Mouse (Mus musculus): Measurements from ENCODE around the gene Sf3b3.
"Not testable (repeated sequence)": the region's sequence is repeated elsewhere in the genome, so short reads cannot be mapped to it uniquely, and the experiment has no call there.

The Sf3b3 gene

DNA sequence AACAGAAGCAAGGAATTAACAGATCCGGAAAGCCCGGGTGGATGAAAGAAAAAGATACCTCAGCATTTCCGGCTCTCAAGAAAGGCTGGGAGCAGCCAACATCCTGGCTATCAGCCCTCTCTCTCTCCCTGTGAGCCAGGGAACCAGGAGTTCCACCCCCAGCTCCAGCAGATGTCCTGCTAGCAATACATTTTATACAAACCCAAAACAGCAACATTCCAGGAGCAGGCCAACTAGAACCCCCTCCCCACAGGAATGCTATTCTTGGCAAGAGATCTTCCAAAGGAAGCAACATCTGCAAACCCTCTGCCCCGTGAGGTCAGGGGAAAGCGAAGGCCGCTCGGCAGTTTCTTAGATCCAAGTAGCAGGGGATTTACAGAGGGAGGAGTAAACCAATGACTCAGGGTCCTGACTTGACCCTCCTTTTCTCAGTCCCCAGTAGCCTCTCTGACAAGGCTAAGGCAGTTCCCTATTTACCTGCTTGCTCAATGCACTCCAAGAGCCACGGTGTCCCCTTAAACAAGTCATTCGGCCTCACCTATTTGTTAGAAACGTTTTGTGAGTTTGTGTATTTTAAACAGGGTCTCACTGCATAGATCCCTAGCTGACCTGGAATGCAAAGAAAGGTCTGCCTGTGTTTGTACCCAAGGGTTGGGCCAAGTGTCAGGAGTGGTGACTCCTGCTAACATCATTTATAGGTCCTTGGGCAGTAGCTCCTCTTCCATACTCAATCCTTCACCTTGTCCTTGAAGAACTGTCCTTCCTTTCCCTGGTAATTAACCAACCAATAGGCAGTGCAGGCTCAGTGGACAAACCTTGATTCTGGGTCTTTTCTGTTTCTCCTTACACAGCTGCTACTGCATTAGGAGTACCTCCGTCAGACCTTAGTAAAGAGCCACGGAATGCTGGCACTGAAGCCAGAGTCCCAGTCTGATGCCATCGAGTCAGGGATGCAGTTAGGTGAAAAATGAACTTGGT is 37.8 kb downstream of the Sf3b3 start:
- DNase-seq (ENCODE audit: low spot score in 2 of 2) = no peak

DNA sequence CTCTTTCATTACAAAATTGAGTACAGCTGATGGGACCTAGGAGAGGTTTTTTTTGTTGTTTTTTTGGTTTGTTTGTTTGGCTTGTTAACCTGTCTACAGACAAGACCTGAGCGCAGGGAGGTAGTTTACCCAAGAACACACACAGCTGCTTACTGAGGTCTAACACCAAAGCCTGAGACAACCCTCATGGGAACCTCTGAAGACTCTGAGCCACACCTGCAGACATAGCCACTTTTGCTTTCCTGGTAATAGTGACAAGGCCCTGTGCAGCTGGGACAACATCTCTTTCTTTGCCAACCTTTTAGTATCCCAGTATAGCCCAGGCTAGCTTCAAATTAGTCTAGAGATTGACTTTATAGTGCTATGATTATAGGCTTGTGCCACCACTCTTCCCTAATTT is 40.4 kb downstream of the Sf3b3 start:
- DNase-seq (ENCODE audit: low spot score in 2 of 2) = no peak

DNA sequence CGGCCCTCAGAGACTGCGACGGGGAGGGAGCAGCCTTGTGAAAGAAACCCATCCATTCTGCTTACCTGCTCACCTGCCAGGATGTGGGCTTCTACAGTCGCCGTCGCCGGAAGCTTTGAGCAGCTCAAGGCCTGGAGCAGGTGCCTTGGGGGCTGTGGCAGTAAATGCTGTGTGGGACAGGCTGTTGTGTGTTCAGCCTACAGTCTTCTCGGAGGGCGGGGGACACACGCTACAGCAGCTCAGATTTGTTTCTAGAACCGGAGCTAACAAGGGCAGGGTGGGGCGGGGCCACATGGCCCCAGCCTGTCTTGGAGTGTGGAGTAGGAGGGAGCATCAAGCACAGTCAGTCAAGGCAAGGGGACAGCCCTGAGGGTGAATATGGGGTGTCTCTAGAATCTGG is 40.9 kb downstream of the Sf3b3 start, which contains the start of gene Il34:
Il34 (minus strand) TSS at position 256 of the 400 bp plus-strand sequence.
- peak in 1 of 2 experiments; percentile 23 for DNase-seq (ENCODE audit: low spot score in 2 of 2)

GRCm38 (mm10) chr8:110804825-110805514 is 41.6 kb downstream of the Sf3b3 start:
- no peak for DNase-seq (ENCODE audit: low spot score in 2 of 2)

DNA sequence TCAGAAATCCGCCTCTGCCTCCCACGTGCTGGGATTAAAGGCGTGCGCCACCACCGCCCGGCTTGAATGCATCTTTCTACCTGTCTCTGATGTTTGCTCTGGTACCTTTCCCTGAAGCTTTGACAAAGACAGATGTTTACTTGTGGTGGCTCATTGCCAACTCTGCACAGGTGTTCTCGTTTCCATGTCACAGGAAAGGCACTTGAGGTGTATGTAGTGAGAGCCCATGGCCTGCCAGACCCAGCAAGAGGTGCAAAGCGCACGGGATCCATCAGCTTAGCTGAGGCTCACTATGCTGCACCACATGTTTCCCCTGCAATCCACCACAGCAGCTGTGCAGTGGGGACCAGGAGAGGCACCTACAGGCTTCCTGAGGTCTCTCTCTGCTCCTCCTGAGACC is 42.7 kb downstream of the Sf3b3 start:
- no peak for DNase-seq (ENCODE audit: low spot score in 2 of 2)

- DNase-seq (ENCODE audit: low spot score in 2 of 2) = no peak
Measured at GRCm38 (mm10) chr8:110802988-110803387, 43.6 kb downstream of the Sf3b3 start.

DNA sequence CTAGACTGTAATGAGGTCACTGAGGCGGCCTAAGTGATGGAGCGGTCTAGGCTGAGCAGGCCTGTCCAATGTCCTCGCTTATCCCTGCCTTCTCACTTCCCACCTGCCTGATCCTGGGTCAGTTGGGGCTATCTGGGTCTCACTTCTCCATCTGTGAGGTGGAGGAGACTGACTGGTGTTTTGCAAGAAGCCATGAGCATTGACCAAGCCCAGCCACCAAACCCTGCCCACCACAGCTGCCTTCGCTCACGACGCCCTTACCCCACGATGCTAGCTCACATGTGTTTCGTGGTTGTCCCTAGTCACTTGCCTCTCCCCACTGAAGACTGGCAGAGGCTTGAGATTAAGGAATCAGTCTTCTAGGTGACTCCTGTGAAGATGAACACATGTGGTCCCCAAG is 49.5 kb downstream of the Sf3b3 start:
- no peak for DNase-seq (ENCODE audit: low spot score in 2 of 2)

GRCm38 (mm10) chr8:110794363-110794965 is 52.1 kb downstream of the Sf3b3 start:
- no peak for DNase-seq (ENCODE audit: low spot score in 2 of 2)

DNA sequence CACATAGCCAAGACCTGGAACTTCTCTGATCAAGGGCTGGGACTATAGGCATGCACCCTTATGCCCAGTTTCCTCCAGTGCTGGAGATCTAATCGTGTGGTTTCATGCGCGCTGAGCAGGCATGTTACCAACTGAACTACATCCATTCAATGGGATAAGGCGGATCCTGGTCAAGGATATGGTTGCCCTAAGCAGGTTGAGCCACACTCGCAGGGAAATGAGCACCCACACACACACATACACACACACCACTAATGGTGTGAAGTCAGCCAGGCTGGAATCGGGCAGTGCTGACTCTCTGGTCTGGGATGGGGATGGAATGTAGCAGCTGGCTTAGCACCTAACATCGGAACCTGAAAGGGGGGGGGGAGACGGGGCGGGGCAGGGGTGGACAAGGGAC is 52.7 kb downstream of the Sf3b3 start:
- no peak for DNase-seq (ENCODE audit: low spot score in 2 of 2)

DNA sequence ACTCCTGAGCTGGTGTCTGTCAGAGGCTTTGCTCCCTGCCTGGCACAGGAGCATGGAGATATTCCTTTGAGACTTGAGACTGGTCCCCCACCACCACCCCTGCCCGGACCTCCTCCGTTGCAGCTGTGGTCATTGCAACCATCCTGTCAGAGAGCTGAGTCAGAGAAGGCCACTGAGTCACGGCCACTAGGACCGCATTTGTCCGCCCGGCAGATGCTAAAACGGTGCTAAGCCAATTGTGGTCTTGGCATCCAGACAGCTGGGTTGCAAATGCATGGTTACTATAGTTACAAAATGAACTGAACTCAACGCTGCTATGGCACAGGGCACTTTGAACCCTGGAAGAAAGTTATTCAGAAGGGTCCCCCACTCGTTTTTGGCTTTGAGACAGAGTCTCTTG is 53.1 kb downstream of the Sf3b3 start:
- DNase-seq (ENCODE audit: low spot score in 2 of 2) = no peak

DNA sequence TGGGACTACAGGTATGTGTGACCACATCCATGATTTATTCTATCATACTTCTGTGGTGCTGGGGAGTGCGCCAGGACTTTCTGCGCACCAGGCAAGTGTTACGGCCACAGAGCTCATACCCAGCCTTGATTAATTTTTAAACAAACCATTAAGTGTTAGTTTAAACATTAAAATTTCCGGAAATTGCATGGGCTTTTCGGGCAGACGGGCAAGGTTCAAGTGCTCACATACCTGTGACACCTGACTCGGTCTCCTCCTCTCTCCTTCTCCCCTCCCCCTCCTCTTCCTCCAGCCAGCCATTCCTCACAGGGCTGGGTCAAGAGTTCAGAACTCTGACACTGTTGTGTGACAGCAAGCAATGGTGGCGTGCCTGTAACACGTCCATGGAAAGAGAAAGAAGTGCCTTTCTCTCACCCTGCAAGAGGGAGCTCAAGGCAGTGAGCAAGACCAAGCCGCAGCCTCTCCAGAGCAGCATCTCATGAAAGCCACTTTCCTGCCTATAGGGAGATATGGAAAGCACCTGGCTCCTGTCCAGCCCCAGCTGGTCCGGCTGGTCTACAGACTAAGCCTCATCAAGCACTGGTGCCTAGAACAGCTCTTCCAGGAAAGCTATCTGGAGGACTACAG is 53.9 kb downstream of the Sf3b3 start:
- DNase-seq (ENCODE audit: low spot score in 2 of 2) = peak in 1 of 2 experiments; percentile 21

DNA sequence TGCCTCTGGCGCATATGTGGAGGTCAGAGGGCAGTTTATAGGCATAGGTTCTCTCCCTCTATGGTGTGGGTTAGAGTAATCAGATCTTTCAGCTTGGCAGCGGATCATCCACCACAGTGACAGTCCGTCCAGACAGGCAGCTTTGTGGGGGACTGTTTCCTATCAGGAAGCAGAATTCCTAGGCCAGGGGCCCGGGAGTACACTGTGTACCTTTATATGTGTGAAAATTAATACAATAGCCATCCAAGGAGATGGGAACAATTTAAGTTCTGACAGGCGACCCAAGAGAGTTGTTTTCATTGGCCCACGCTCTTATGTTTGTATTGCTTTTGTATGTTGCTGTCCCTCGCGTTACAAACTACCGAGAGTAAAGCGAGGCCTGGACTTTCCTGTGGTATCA is 55.4 kb downstream of the Sf3b3 start:
- DNase-seq (ENCODE audit: low spot score in 2 of 2) = no peak

GRCm38 (mm10) chr8:110790270-110790669 is 56.3 kb downstream of the Sf3b3 start:
- DNase-seq (ENCODE audit: low spot score in 2 of 2) = no peak

DNA sequence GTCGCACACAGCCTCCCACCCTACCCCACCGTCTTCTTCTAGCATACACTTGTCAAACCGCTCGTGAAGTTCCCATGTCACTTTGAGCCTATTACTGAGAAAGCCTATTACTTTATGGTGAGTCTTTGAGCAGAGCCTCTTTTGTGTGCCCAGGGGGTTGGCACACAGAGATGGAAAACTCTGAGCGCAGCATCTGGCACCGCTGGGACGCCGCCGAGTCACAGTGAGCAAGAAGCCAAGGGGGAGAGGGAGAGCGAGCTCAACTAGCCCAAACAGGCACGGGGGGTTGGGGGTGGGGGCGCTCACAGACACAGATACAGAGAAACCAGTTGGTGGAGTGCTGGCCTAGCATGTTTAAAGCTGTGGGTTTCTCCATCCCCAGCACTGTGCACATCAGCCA is 57.0 kb downstream of the Sf3b3 start:
- no peak for DNase-seq (ENCODE audit: low spot score in 2 of 2)

DNA sequence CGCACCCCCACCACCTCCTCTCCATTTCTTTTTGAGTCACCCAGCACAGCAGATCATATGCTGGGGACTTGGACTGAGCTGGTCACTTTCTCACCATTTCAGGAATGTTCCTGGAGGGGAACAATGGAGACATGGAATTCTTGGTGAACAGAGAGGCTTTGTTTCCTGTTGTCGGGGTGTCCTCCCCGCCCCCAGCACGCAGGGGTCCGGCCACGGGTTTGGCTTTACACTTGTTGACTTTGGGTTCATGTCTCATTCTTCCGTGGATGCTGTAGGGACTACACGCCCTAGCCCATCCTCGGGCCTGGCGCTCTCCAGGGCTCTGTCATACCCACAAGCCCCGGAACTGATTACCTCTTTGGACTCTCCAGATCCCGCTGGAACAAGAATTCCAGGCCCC is 57.6 kb downstream of the Sf3b3 start:
- DNase-seq (ENCODE audit: low spot score in 2 of 2) = no peak

DNA sequence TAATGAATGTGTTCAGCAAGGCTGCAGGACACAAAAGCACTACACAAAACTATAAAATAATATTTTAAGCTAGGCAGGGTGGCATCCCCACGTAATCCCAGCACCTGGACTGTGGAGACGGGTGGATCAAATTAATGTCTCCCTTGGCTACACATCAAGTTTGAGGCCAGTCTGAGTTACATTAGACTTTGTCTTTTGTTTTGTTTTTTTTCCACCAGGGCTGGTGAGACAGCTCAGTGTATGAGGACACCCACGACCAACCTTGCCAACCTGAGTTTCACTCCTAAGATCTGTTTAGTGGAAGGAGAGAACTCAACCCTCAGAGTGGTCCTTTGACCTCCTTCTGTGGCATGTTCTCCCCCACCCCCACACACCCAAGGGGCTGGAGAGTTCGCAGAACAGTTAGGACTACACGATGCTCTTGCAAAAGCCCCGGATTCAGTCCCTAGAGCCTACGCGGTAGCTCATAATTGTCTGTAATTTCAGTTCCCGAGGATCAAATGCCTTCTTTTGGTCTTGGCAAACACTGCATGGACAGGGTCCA is 59.1 kb downstream of the Sf3b3 start:
- no peak for DNase-seq (ENCODE audit: low spot score in 2 of 2)

- DNase-seq (ENCODE audit: low spot score in 2 of 2) = no peak
Measured at GRCm38 (mm10) chr8:110786934-110787333, 59.7 kb downstream of the Sf3b3 start.

DNA sequence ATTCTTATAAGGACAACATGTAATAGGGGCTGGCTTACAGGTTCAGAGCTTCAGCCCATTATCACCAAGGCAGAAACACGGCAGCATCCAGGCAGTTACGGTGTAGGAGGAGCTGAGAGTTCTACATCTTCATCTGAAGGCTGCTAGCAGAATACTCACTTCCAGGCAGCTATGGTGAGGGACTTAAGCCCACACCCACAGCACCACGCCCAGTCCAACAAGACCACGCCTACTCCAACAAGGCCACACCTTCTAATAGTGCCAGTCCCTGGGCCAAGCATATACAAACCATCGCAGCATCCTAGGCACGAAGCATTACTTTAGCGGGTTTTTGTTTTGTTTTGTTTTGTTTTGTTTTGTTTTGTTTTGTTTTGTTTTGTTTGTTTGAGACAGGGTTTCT is 60.1 kb downstream of the Sf3b3 start:
- not testable (repeated sequence) for DNase-seq (ENCODE audit: low spot score in 2 of 2)

DNA sequence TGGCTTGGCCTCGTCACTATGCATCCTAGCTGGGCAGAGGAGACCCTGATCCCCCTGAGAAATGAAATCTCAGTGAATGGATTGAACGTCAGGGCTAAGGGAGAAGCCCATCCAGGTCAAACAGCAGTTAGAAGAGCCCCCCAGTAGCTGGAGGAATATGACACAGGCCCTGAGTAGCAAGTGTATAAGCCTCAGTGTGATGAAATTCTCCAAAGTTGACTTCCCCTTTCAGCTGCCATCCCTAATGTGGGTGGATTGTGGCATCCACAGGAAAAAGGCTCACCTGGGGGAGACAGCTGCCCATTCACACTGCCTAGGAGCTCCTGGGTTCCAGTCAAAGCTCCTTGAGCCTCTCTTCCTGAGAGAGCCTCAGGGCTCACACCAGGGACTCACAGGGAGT is 61.2 kb downstream of the Sf3b3 start:
- no peak for DNase-seq (ENCODE audit: low spot score in 2 of 2)

DNA sequence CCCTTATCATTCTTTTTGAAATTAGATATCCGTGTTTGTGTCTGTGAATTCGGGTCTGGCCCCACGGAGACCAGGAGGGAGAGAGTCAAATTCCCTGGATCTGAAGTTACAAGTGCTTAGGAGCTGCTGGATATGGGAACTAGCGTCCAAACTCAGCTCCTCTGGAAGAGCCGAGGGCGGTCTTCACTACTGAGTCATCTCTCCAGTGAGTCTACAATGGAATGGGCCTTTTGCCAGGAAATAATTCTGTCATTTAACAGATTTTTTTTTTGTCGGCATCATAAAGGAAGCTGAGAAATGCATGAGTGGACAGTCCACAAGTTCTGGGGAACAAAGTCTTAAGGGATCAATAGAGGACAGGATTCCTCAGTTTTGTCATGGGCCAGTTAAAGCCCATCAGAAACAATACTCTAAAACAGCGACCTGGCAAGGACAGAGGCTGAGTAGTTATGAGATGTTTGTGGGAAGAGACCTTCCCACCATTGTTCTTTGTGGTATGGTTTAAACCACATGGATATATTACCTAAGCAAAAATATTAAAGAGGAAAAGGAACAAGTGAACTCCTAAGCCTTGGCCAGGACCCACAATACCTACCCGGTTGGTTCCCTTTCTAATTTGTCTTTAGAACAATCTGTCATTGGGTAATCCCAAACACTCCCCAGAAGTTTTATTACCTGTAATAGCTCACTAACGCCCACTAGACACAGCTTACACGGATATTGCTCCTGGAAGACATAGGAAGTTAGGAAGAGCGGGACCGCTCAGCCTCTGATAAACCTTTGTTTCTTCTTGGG is 66.5 kb downstream of the Sf3b3 start:
- DNase-seq (ENCODE audit: low spot score in 2 of 2) = no peak

DNA sequence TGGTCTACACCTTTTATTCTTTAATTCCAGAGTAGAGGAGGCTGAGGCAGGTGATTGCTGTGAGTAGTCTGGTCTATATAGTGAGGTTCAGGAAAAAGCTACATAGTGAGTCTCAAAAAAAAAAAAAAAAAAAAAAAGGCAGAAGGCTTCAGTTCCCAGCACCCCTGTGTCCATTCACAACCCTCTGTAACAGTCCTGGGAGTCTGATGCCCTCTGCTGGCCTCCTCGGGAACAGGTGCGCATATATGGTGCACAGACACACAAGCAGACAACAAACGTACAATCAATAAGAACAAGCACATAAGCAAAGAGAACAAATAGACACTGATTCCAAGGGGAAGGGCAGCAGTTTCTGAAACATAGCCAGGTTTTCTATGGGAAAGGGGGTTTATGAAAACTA is 70.3 kb downstream of the Sf3b3 start:
- no peak for DNase-seq (ENCODE audit: low spot score in 2 of 2)

Measured in spleen, postnatal 10 days (tissue).